Mouse (Mus musculus): ENCODE measurements around the gene Dnajc7. TPM values are rescaled to one million over a fixed set of nuclear protein-coding genes. Genes with fewer than 3 reads are reported as not detected.
"Not testable (repeated sequence)": the region's sequence is repeated elsewhere in the genome, so short reads cannot be mapped to it uniquely, and the experiment has no call there.

The Dnajc7 gene
- polyA plus RNA-seq, 1 experiment from 2014 or later = 280 TPM

DNA sequence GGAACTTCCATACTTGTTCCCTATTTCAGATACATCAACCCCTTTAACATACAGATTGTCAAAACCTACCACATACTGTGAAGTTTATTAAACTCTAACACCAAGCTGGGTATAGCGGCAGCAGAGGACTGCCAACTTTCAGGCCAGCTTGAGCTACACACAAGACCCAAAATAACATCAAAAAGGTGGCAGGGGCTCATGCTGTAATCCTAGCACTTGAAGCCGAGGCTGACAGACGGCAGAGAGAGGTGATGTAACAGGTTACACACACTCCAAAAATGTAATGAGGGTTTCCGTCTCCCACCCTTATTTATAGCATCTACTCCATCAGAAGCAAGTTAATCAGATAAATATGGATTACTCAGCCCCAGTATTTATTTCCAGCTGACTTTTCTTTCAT lies 24.4 kb downstream of the Dnajc7 start:
- WGBS = 83% methylated on average over 4 of the region's 4 CpGs
- no peak for ATAC-seq (ENCODE audit: insufficient number of reproducible peaks, insufficient read depth, low FRiP score, low TSS enrichment)
- H3K4me2 ChIP-seq (replicated peaks) = no peak overlapping the region
- no peak overlapping the region for H3K9ac ChIP-seq
- H3K27ac ChIP-seq = no peak overlapping the region
- no peak overlapping the region for H3K4me3 ChIP-seq
- H3K27me3 ChIP-seq = no peaks in the 10 kb centered on the region
- H3K4me1 ChIP-seq = no peaks in the 10 kb centered on the region
- H3K9me3 ChIP-seq = no peaks in the 10 kb centered on the region
- H3K36me3 ChIP-seq = peaks cover 100% of the 10 kb centered on the region

DNA sequence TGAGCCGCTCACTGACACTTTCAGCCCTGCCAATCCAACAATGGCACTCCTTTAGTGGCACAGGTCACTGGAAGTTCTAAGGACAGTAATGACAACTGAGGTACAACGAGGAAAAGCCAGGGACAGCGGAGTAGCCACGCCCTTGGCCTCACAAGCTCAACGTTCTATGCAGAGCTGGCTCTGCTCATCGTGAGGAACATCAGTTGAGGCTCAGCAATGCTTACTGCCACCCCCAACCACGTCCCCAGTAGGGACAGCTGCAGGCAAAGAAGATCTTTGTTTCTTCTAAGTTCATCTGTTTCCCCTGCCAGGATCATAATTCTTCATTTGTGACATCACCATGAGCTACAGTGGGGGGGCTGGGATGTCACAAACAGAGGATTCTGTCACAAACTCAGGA lies 25.4 kb downstream of the Dnajc7 start:
- H3K4me3 ChIP-seq = no peak overlapping the region
- H3K27ac ChIP-seq = no peak overlapping the region
- H3K4me1 ChIP-seq = no peaks in the 10 kb centered on the region
- H3K9me3 ChIP-seq = no peaks in the 10 kb centered on the region
- peaks cover 98% of the 10 kb centered on the region for H3K36me3 ChIP-seq
- ATAC-seq (ENCODE audit: insufficient number of reproducible peaks, insufficient read depth, low FRiP score, low TSS enrichment) = no peak
- WGBS = 89% methylated on average over 7 of the region's 7 CpGs
- H3K9ac ChIP-seq = no peak overlapping the region
- no peak overlapping the region for H3K4me2 ChIP-seq (replicated peaks)
- no peaks in the 10 kb centered on the region for H3K27me3 ChIP-seq

GRCm38 (mm10) chr11:100592346-100593046 lies 27.5 kb downstream of the Dnajc7 start:
- WGBS = 82% methylated on average over 11 of the region's 11 CpGs
- H3K27me3 ChIP-seq = no peaks in the 10 kb centered on the region
- no peak for ATAC-seq (ENCODE audit: insufficient number of reproducible peaks, insufficient read depth, low FRiP score, low TSS enrichment)
- H3K9ac ChIP-seq = no peak overlapping the region
- no peaks in the 10 kb centered on the region for H3K9me3 ChIP-seq
- no peak overlapping the region for H3K4me2 ChIP-seq (replicated peaks)
- no peak overlapping the region for H3K4me3 ChIP-seq
- no peak overlapping the region for H3K27ac ChIP-seq
- no peaks in the 10 kb centered on the region for H3K4me1 ChIP-seq
- H3K36me3 ChIP-seq = peaks cover 97% of the 10 kb centered on the region

DNA sequence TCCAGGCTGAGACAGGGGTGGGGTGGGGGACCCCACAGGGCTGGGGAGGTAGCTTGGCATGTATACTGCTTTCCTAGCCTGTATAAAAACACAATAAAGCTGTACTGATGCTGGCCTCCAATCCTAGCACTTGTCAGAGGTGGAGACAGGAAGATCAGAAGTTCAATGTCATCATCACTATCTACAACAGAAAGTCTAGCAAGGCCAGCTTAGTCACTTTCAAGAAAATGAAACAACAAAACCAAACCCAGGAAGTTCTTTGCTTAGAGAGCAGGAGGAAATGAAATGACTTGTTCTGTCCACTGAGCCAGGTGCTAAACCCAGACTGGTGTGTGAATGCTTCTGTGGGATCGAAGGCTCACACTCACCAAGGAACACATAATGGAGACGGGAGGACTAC lies 31.5 kb downstream of the Dnajc7 start:
- H3K9me3 ChIP-seq = no peaks in the 10 kb centered on the region
- no peak overlapping the region for H3K9ac ChIP-seq
- H3K4me3 ChIP-seq = no peak overlapping the region
- no peak overlapping the region for H3K4me2 ChIP-seq (replicated peaks)
- WGBS = 91% methylated on average over 2 of the region's 2 CpGs
- H3K4me1 ChIP-seq = no peaks in the 10 kb centered on the region
- H3K27ac ChIP-seq = no peak overlapping the region
- peaks cover 97% of the 10 kb centered on the region for H3K36me3 ChIP-seq
- no peak for ATAC-seq (ENCODE audit: insufficient number of reproducible peaks, insufficient read depth, low FRiP score, low TSS enrichment)
- H3K27me3 ChIP-seq = no peaks in the 10 kb centered on the region

GRCm38 (mm10) chr11:100585148-100585547 lies 34.8 kb downstream of the Dnajc7 start:
- peaks cover 99% of the 10 kb centered on the region for H3K36me3 ChIP-seq

DNA sequence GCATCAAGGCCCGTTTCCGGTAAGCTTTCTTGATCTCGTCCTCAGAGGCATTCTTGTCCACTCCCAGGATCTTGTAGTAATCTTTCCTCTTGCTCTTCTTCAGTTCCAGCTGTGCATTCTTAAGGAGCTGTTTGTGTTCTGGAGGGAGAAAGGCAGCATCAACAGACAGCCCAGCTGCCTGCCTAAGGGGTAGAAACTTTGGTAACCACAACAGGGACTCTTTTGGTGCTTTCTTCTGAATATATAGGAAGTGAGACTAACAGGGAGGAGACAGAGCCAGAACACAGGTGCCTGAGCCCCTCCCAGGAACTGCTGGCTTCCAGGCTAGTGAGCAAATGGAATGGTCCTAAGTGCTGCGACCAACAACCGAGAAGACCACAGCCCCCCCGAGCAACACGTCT lies 35.4 kb downstream of the Dnajc7 start:
- no peak overlapping the region for H3K27ac ChIP-seq
- H3K4me2 ChIP-seq (replicated peaks) = no peak overlapping the region
- no peak overlapping the region for H3K4me3 ChIP-seq
- no peaks in the 10 kb centered on the region for H3K27me3 ChIP-seq
- no peak overlapping the region for H3K9ac ChIP-seq
- ATAC-seq (ENCODE audit: insufficient number of reproducible peaks, insufficient read depth, low FRiP score, low TSS enrichment) = no peak
- no peaks in the 10 kb centered on the region for H3K4me1 ChIP-seq
- peaks cover 99% of the 10 kb centered on the region for H3K36me3 ChIP-seq
- H3K9me3 ChIP-seq = no peaks in the 10 kb centered on the region
- 89% methylated on average over 7 of the region's 7 CpGs for WGBS

More at GRCm38 (mm10) chr11:100585148-100585547, 34.8 kb downstream of the Dnajc7 start:
- Histone ChIP-seq H3K4me3 (no peak overlapping the region), H3K4me2 (replicated peaks) (no peak overlapping the region), H3K9ac (no peak overlapping the region), H3K27me3 (no peaks in the 10 kb centered on the region), H3K9me3 (no peaks in the 10 kb centered on the region), H3K27ac (no peak overlapping the region), H3K4me1 (no peaks in the 10 kb centered on the region)
- no peak for ATAC-seq (ENCODE audit: insufficient number of reproducible peaks, insufficient read depth, low FRiP score, low TSS enrichment)
- WGBS = 96% methylated on average over 3 of the region's 3 CpGs

GRCm38 (mm10) chr11:100582836-100583235 lies 37.1 kb downstream of the Dnajc7 start:
- H3K27ac ChIP-seq = no peak overlapping the region
- no peaks in the 10 kb centered on the region for H3K9me3 ChIP-seq
- H3K4me1 ChIP-seq = no peaks in the 10 kb centered on the region
- H3K4me3 ChIP-seq = no peak overlapping the region
- peaks cover 98% of the 10 kb centered on the region for H3K36me3 ChIP-seq
- no peak for ATAC-seq (ENCODE audit: insufficient number of reproducible peaks, insufficient read depth, low FRiP score, low TSS enrichment)
- WGBS = 91% methylated on average over 2 of the region's 2 CpGs
- H3K4me2 ChIP-seq (replicated peaks) = no peak overlapping the region
- no peak overlapping the region for H3K9ac ChIP-seq
- H3K27me3 ChIP-seq = no peaks in the 10 kb centered on the region

DNA sequence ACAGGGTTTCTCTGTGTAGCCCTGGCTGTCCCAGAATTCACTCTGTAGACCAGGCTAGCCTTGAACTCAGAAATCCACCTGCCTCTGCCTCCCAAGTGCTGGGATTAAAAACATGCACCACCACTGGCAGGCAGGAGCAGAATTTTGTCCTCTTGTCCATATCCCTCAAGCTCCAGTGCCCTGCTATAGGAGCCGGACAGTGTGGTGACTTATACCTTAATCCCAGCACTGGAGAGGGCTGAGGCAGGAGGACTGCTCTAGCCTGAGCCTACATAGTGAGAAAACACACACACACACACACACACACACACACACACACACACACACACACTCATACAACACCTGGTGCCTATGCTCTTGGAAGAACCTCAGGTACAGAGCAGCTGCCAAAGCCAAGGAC lies 37.6 kb downstream of the Dnajc7 start:
- H3K4me1 ChIP-seq; H3K4me3 ChIP-seq; H3K27ac ChIP-seq; H3K9me3 ChIP-seq; ATAC-seq (ENCODE audit: insufficient number of reproducible peaks, insufficient read depth, low FRiP score, low TSS enrichment); H3K4me2 ChIP-seq (replicated peaks); H3K27me3 ChIP-seq; H3K9ac ChIP-seq: not testable (repeated sequence)
- H3K36me3 ChIP-seq = peaks cover 95% of the 10 kb centered on the region
- 100% methylated on average over 1 of the region's 1 CpGs for WGBS

DNA sequence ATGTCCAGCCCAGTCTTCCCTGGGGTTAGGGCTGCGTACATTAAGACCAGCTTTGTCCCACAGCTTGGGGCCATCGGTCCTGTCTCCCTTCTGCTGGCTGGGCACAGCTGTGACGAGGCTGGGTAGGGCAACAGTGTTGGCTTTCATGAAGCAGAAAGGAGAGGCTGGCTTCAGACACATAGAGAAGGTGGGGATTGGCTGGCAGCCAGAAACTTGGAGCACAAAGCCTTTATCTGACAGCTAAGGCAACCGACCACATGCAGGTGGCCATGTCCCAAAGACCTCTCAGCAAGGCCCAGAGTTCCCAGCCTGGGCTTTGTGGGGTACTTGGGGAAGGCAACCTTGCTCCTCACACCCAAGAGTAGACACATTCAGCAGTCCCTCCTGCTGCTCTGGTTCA lies 38.2 kb downstream of the Dnajc7 start:
- Histone ChIP-seq H3K27ac (no peak overlapping the region), H3K9me3 (no peaks in the 10 kb centered on the region), H3K9ac (no peak overlapping the region), H3K36me3 (peaks cover 88% of the 10 kb centered on the region), H3K4me2 (replicated peaks) (no peak overlapping the region), H3K27me3 (no peaks in the 10 kb centered on the region), H3K4me1 (peaks cover 1% of the 10 kb centered on the region; the same call in 1 of the 2 replicates), H3K4me3 (no peak overlapping the region)
- ATAC-seq (ENCODE audit: insufficient number of reproducible peaks, insufficient read depth, low FRiP score, low TSS enrichment) = no peak
- WGBS = 80% methylated on average over 4 of the region's 4 CpGs

GRCm38 (mm10) chr11:100580275-100580674 lies 39.7 kb downstream of the Dnajc7 start:
- peaks cover 73% of the 10 kb centered on the region for H3K36me3 ChIP-seq
- ATAC-seq (ENCODE audit: insufficient number of reproducible peaks, insufficient read depth, low FRiP score, low TSS enrichment) = no peak
- no peak overlapping the region for H3K27ac ChIP-seq
- no peaks in the 10 kb centered on the region; the same call in 1 of the 2 replicates for H3K27me3 ChIP-seq
- peaks cover 15% of the 10 kb centered on the region for H3K4me1 ChIP-seq
- H3K4me3 ChIP-seq = no peak overlapping the region
- H3K9ac ChIP-seq = no peak overlapping the region
- WGBS = 87% methylated on average over 13 of the region's 13 CpGs
- no peaks in the 10 kb centered on the region for H3K9me3 ChIP-seq
- no peak overlapping the region for H3K4me2 ChIP-seq (replicated peaks)

GRCm38 (mm10) chr11:100579116-100579799 lies 40.7 kb downstream of the Dnajc7 start:
- ATAC-seq (ENCODE audit: insufficient number of reproducible peaks, insufficient read depth, low FRiP score, low TSS enrichment) = no peak
- no peak overlapping the region for H3K9ac ChIP-seq
- H3K27ac ChIP-seq = no peak overlapping the region
- H3K27me3 ChIP-seq = no peaks in the 10 kb centered on the region; the same call in 1 of the 2 replicates
- no peak overlapping the region for H3K4me3 ChIP-seq
- H3K4me2 ChIP-seq (replicated peaks) = no peak overlapping the region
- H3K4me1 ChIP-seq = peaks cover 17% of the 10 kb centered on the region
- H3K36me3 ChIP-seq = peaks cover 63% of the 10 kb centered on the region
- 95% methylated on average over 9 of the region's 9 CpGs for WGBS
- H3K9me3 ChIP-seq = no peaks in the 10 kb centered on the region
